Mouse (Mus musculus) stomach, embryonic 14.5 days (tissue): Measurements from ENCODE around the gene Gm11541. TPM values are rescaled to one million over a fixed set of nuclear protein-coding genes. Genes with fewer than 3 reads are reported as not detected.
A peak's percentile ranks its signal among the peaks of the same experiment; 100 is the strongest.
"Not testable (repeated sequence)": the region's sequence is repeated elsewhere in the genome, so short reads cannot be mapped to it uniquely, and the experiment has no call there.

ENCODE experiments used
- ATAC-seq: fragments of 200-750 bp; cut with Nextera tagmentation; 2 replicates; pipeline ENCODE4 v1.8.0; 2017; ENCODE audit warnings: low read depth, moderate TSS enrichment; ENCODE audit not compliant: insufficient number of reproducible peaks, insufficient read depth, low FRiP score
- H3K27ac ChIP-seq: fragments of 300-500 bp; sonication (generic); 2 replicates; pipeline ENCODE4 v1.5.1; 2014; ENCODE audit warnings: mild to moderate bottlenecking, low read length, moderate library complexity, mixed read lengths
- H3K27me3 ChIP-seq: fragments of 300-500 bp; sonication (generic); 2 replicates; pipeline ENCODE4 v1.6.1; 2014; ENCODE audit warnings: low read length, control low read depth, mixed read lengths; ENCODE audit not compliant: control insufficient read depth, insufficient read depth
- H3K36me3 ChIP-seq: fragments of 300-500 bp; sonication (generic); 2 replicates; pipeline ENCODE4 v1.6.1; 2014; ENCODE audit warnings: mild to moderate bottlenecking, control low read depth, low read length, moderate library complexity, mixed read lengths; ENCODE audit not compliant: control insufficient read depth, insufficient read depth
- H3K4me1 ChIP-seq: fragments of 300-500 bp; sonication (generic); 2 replicates; pipeline ENCODE4 v1.6.1; 2014; ENCODE audit warnings: low read length, control low read depth, mixed read lengths; ENCODE audit not compliant: control insufficient read depth, insufficient read depth
- H3K4me2 ChIP-seq: fragments of 300-500 bp; sonication (generic); replicated peaks from 2 replicates; pipeline ENCODE4 v1.6.1; 2014; ENCODE audit warnings: low read depth, low read length, control low read depth
- H3K4me3 ChIP-seq: fragments of 300-500 bp; sonication (generic); 2 replicates; pipeline ENCODE4 v1.5.1; 2014; ENCODE audit warnings: low read depth, low read length, control low read depth
- H3K9ac ChIP-seq: fragments of 300-500 bp; sonication (generic); replicated peaks from 2 replicates; pipeline ENCODE4 v1.6.1; 2014; ENCODE audit warnings: low read depth, mild to moderate bottlenecking, control low read depth, low read length, moderate library complexity, mixed read lengths
- H3K9me3 ChIP-seq: fragments of 300-500 bp; sonication (generic); 2 replicates; pipeline ENCODE4 v1.6.1; 2016; ENCODE audit warnings: low read depth, low read length, control low read depth; ENCODE audit not compliant: control insufficient read depth
- WGBS: fragments of 180-500 bp; shearing (Covaris S2); extraction: QIAGEN DNeasy Blood & Tissue Kit; methylation state at CpG from one replicate; pipeline ENCODE4 v1.1.7; 2014; 5-methylcytosine and 5-hydroxymethylcytosine counted together
- polyA plus RNA-seq: library from polyadenylated mRNA; unstranded; fragments of >200 nt; fragmentation: Nextera tagmentation; extraction: Ambion mirVana; gene quantifications from 2 replicates; pipeline ENCODE4 v1.2.1, GENCODE M21; 2014

Gm11541 gene
- polyA plus RNA-seq, 1 experiment from 2014 or later: 2.9 TPM

DNA sequence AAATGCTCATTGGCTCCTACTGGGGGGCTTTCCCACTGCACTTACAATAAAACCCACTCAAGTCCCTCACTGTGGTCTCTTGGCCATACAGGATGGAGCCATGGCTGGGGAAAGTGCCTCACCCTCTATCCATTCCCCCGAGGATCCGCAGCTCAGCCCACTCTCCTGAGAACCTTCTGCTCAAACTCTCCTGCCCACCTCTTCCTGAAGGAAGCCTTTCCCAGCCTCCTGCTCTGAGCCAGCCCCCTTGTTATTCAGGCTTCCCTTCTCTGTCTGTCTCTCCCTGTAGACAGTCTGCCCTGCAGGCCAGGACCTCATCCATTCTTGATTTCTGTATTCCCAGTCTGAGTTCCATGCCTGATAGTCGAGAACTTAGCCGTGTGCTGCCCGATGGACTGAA lies 29.3 kb downstream of the Gm11541 start:
- Histone ChIP-seq H3K9me3 (no peaks in the 10 kb centered on the region), H3K27ac (no peak overlapping the region), H3K9ac (no peak overlapping the region), H3K4me2 (peak overlapping the region; percentile 76; the same call in 1 of the 2 replicates), H3K36me3 (peaks cover 6% of the 10 kb centered on the region), H3K4me1 (peaks cover 21% of the 10 kb centered on the region; the same call in 1 of the 2 replicates), H3K27me3 (no peaks in the 10 kb centered on the region), H3K4me3 (no peak overlapping the region)
- WGBS: 75% methylated on average over 5 of the region's 5 CpGs
- no peak for ATAC-seq

DNA sequence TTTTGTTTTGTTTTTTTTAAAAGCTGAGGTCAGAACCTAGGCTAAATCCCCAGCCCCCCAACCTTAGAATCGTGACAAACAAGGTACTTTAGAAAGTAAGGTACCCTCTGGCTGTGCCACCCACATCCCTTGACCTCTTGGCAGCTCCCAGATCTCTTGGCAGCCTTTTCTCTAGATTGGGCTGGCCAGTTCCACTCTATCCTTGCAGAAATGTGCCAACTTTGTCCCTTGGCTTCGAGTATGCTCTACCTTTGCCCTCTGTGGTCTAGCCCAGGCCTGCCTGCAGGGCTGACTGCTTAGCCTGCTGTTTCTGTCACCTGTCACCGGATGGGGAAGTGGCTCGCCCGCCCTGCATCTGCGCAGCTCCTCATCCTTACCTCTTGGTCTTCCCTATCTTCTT lies 39.0 kb downstream of the Gm11541 start:
- Histone ChIP-seq H3K4me2 (no peak overlapping the region), H3K36me3 (peaks cover 78% of the 10 kb centered on the region), H3K4me3 (no peak overlapping the region), H3K4me1 (no peaks in the 10 kb centered on the region), H3K27ac (no peak overlapping the region), H3K27me3 (no peaks in the 10 kb centered on the region), H3K9ac (no peak overlapping the region), H3K9me3 (no peaks in the 10 kb centered on the region)
- ATAC-seq: no peak
- 90% methylated on average over 6 of the region's 6 CpGs for WGBS

DNA sequence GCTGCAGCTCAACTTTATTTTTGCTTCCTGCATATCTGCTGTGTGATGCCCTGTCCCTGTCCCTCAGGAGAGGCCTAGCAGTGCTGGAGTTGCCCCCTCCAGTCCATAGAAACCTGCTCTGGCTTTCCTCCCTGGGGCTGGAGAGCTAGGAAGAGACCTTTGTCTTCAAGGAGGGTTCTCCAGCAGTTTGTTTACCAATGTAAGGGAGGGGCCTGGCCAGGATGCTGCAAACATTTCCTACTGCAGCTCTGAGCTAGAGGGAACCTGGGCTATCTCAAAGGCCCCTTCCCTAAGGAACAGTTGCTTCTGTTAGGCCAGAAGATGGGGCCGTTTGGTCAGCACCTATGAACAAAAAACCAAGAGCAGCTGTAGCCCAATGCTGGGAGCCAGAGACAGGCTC lies 43.0 kb downstream of the Gm11541 start:
- H3K4me2 ChIP-seq: no peak overlapping the region
- H3K36me3 ChIP-seq: peaks cover 54% of the 10 kb centered on the region
- H3K4me3 ChIP-seq: no peak overlapping the region
- no peaks in the 10 kb centered on the region for H3K4me1 ChIP-seq
- ATAC-seq: no peak
- H3K9ac ChIP-seq: no peak overlapping the region
- no peak overlapping the region for H3K27ac ChIP-seq
- no peaks in the 10 kb centered on the region for H3K9me3 ChIP-seq
- no peaks in the 10 kb centered on the region for H3K27me3 ChIP-seq
- 64% methylated on average over 1 of the region's 1 CpGs for WGBS

DNA sequence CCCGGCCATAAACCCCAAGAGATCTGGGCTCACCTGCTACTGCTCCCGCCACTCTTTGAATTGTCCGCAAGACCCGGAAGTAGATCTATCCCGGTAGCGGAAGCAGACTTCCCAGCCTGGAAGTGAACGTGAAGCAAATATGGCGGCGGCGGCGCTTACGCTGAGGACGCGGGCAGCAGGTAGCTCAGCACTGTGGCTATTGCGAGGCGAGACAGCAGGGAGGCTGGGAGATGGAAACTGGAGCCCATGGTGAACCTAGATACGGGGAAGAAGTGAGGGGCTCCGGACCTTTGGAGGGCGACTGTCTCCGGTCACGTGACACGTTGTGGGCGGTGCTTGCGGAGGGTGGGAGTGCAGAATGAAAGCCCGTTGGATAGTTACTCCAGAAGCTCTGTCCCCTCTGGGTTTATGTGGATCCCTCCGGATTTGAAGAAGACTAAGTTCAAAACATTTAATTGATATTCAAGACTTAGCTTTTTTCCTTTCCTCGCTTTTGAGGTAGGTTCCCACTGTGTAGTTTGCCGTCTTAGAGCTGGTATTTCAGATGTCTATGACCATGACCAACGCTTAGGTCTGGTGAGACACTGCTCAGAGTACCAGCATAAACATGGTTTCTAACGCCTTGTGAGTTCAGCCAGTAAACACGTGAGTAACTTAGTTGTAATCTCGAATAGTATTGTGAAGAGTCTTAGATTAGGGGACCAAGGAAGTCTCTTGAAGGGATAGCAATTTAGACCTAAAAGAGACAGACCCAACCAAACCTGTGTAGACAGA lies 50.4 kb downstream of the Gm11541 start, which contains the start of the genes Mrpl27 and Eme1:
Mrpl27 (plus strand) TSS at position 105 of the 774 bp plus-strand sequence.
Eme1 (minus strand) TSS at position 302 of the 774 bp plus-strand sequence.
- H3K27me3 ChIP-seq: no peaks in the 10 kb centered on the region
- peak; percentile 86 for ATAC-seq
- under 1% methylated on average over 32 of the region's 32 CpGs for WGBS
- peak within 1 kb of the TSS; percentile 50 for H3K4me3 ChIP-seq
- peak within 1 kb of the TSS; percentile 45 for H3K9ac ChIP-seq
- H3K36me3 ChIP-seq: peaks cover 17% of the 10 kb centered on the region; the same call in 1 of the 2 replicates
- peak within 1 kb of the TSS; percentile 83; the same call in 1 of the 2 replicates for H3K27ac ChIP-seq
- H3K4me1 ChIP-seq: no peaks in the 10 kb centered on the region
- no peaks in the 10 kb centered on the region for H3K9me3 ChIP-seq
- H3K4me2 ChIP-seq: peak within 1 kb of the TSS; percentile 66

DNA sequence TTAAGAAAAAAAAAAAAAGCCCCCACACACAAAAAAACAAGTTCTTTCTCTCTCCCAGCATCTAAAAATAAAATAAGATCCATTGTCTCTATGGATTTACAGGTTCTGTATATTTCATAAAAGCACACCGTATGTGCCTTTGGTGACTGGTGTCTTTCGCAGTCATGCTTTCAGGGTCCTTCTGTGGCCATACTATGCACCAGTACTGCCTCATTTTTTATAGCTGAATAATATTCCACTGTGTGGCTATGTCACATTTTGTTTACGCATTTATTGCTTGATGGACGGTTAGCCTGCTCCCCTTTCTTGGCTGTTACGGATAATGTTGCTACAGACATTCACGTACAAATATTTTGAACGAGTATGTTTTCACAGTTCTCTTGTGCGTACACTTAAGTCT lies 51.3 kb downstream of the Gm11541 start:
- Histone ChIP-seq H3K36me3 (peaks cover 13% of the 10 kb centered on the region), H3K4me3 (peak overlapping the region; percentile 50), H3K9me3 (no peaks in the 10 kb centered on the region), H3K27ac (no peak overlapping the region), H3K4me1 (no peaks in the 10 kb centered on the region), H3K9ac (0 out of 2 replicates have a peak overlapping the region, but pooled peaks have one; percentile 45), H3K27me3 (no peaks in the 10 kb centered on the region), H3K4me2 (peak overlapping the region; percentile 66)
- no peak for ATAC-seq
- whole genome bisulfite sequencing: 45% methylated on average over 8 of the region's 8 CpGs

DNA sequence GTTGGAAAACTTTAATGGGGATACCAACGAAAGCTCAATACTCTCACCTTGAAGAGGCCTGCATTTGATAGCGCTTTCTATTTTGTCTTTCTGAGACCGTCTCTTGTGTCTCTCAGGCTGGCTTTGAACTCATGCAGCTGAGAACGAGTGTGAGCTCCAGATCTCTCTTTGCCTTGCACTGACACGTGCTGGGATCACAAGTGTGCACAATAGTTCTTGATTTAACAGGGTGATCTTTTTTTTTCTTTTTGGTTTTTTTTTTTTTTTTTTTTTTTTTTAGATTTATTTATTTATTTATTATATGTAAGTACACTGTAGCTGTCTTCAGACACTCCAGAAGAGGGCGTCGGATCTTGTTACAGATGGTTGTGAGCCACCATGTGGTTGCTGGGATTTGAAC lies 53.1 kb downstream of the Gm11541 start:
- H3K9ac ChIP-seq, H3K4me2 ChIP-seq, H3K4me1 ChIP-seq, H3K27ac ChIP-seq, H3K27me3 ChIP-seq, ATAC-seq, H3K9me3 ChIP-seq, H3K4me3 ChIP-seq: not testable (repeated sequence)
- 90% methylated on average over 5 of the region's 7 CpGs for WGBS
- peaks cover 26% of the 10 kb centered on the region for H3K36me3 ChIP-seq

DNA sequence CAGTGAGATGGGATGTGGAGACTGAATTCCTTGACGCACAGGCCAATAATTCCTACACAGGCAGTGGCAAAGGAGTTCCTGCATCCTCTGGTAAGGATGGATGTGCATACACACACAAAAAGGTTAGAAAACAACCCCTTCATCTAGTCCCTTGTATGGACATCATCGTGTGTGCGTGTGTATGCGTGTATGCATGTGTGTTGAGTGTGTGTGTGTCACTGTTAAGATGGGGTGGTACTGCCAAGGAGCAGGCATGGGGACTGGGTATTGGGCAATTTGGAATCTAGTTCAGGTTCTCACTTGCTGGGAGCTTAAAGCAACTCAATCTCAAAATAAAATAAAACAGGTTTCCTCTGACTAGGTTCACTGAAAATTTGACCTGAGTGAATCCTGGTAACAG lies 57.8 kb downstream of the Gm11541 start:
- H3K4me3 ChIP-seq: no peak overlapping the region
- no peaks in the 10 kb centered on the region for H3K27me3 ChIP-seq
- ATAC-seq: no peak
- no peak overlapping the region for H3K27ac ChIP-seq
- WGBS: 91% methylated on average over 4 of the region's 4 CpGs
- no peaks in the 10 kb centered on the region for H3K9me3 ChIP-seq
- H3K4me2 ChIP-seq: no peak overlapping the region
- H3K4me1 ChIP-seq: no peaks in the 10 kb centered on the region
- H3K9ac ChIP-seq: no peak overlapping the region
- H3K36me3 ChIP-seq: peaks cover 67% of the 10 kb centered on the region
